Comparison of ENCODE assay signal across 9 mouse cellular contexts in the genomic region with DNA sequence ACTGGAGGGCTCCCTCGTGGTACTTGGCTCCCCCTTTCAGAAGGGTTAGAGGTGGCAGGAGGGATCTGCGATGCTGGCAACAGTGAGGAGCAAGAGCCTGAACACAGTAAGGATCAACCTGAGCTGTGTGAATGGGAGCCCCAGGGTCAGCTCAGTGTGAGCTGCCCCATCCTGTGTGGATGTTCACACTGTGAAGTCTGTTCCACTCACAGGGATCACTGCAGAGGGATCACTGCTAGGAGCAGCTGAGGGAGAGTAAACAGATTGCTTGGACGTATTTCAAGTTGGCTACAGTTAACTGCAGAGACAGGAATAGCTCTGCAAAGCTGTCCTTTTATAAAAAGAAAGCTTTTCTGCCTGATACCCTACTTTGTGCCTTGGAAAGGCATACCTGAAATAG. TPM values are rescaled to one million over a fixed set of nuclear protein-coding genes. Genes with fewer than 3 reads are reported as not detected.
DNase-seq lines count a peak whose midpoint lies in the region; ATAC-seq and TF ChIP-seq lines count a peak whose summit lies in the region.
"Had no signal": no experiment of that assay in that cellular context is flagged by ENCODE, and none has a peak within 500 bp of the region (broad histone marks: within the 10 kb centered on the region; RNA-seq: fewer than 3 reads in every experiment).

No protein-coding gene starts in this region.

- H3K36me3 ChIP-seq in heart, adult 2 months (ENCODE audit: control insufficient read depth, insufficient read depth, low read length) = peaks cover 5% of the 10 kb centered on the region
- H3K36me3 ChIP-seq in heart, embryonic 11.5 days (ENCODE audit: control insufficient read depth, insufficient read depth, low read length) = peaks cover 6% of the 10 kb centered on the region; the same call in 1 of the 2 replicates
- H3K36me3 ChIP-seq in hindbrain, embryonic 12.5 days = peaks cover 41% of the 10 kb centered on the region
- peaks cover 38% of the 10 kb centered on the region for H3K36me3 ChIP-seq in hindbrain, postnatal 0 days (ENCODE audit: insufficient read depth, low read length)

- TF ChIP-seq CTCF in heart, adult 2 months (IDR thresholded peaks at IDR 0.05) = no peak
- no peak for TF ChIP-seq CTCF in hindbrain, postnatal 0 days (IDR thresholded peaks at IDR 0.05; ENCODE audit: low read depth)

- no peak overlapping the region for H3K9ac ChIP-seq in heart, adult 2 months (ENCODE audit: low read depth, low read length)
- H3K9ac ChIP-seq in heart, embryonic 11.5 days (ENCODE audit: low read depth, low read length) = no peak overlapping the region
- H3K9ac ChIP-seq in hindbrain, embryonic 12.5 days = no peak overlapping the region
- H3K9ac ChIP-seq in hindbrain, postnatal 0 days (replicated peaks; ENCODE audit: low read length) = no peak overlapping the region
- H3K9ac ChIP-seq: liver, postnatal 0 days had no signal

- H3K4me3 ChIP-seq in heart, adult 2 months = no peak overlapping the region
- no peak overlapping the region for H3K4me3 ChIP-seq in heart, embryonic 11.5 days (ENCODE audit: low read depth, low read length)
- H3K4me3 ChIP-seq in hindbrain, embryonic 12.5 days = no peak overlapping the region
- no peak overlapping the region for H3K4me3 ChIP-seq in hindbrain, postnatal 0 days (ENCODE audit: low read length)

- peaks cover 3% of the 10 kb centered on the region for H3K4me1 ChIP-seq in heart, adult 2 months (ENCODE audit: control insufficient read depth, insufficient read depth, low read length)
- H3K4me1 ChIP-seq in heart, embryonic 11.5 days (ENCODE audit: control insufficient read depth, insufficient read depth, low read length) = no peaks in the 10 kb centered on the region
- H3K4me1 ChIP-seq in hindbrain, embryonic 12.5 days = no peaks in the 10 kb centered on the region
- no peaks in the 10 kb centered on the region for H3K4me1 ChIP-seq in hindbrain, postnatal 0 days (ENCODE audit: insufficient read depth, low read length)

- WGBS in heart, adult 2 months = 27% methylated on average over 3 of the region's 3 CpGs
- 63% methylated on average over 3 of the region's 3 CpGs for WGBS in heart, embryonic 11.5 days (ENCODE audit: insufficient replicate concordance)
- 68% methylated on average over 3 of the region's 3 CpGs for WGBS in hindbrain, embryonic 12.5 days
- WGBS in hindbrain, postnatal 0 days = 42% methylated on average over 3 of the region's 3 CpGs

- H3K79me2 ChIP-seq in heart, adult 2 months (replicated peaks; ENCODE audit: control insufficient read depth, insufficient read depth, low read length) = no peaks in the 10 kb centered on the region

- no peak for ATAC-seq in heart, embryonic 11.5 days (replicated peaks; ENCODE audit: insufficient number of reproducible peaks, low FRiP score, low TSS enrichment)
- ATAC-seq in hindbrain, embryonic 12.5 days (ENCODE audit: low FRiP score) = no peak
- no peak for ATAC-seq in hindbrain, postnatal 0 days
- ATAC-seq: liver, postnatal 0 days had no signal

- no peak for TF ChIP-seq EP300 in heart, adult 2 months (IDR thresholded peaks at IDR 0.05; ENCODE audit: insufficient read depth, low read depth, low read length)

- H3K4me2 ChIP-seq in heart, embryonic 11.5 days = no peak overlapping the region
- H3K4me2 ChIP-seq in hindbrain, embryonic 12.5 days (replicated peaks) = no peak overlapping the region
- no peak overlapping the region for H3K4me2 ChIP-seq in hindbrain, postnatal 0 days (ENCODE audit: low read depth, low read length)

- no peaks in the 10 kb centered on the region for H3K27me3 ChIP-seq in heart, adult 2 months (ENCODE audit: control insufficient read depth, insufficient read depth, low read length)
- no peaks in the 10 kb centered on the region for H3K27me3 ChIP-seq in heart, embryonic 11.5 days (ENCODE audit: control insufficient read depth, insufficient read depth, low read length)
- H3K27me3 ChIP-seq in hindbrain, embryonic 12.5 days = no peaks in the 10 kb centered on the region
- no peaks in the 10 kb centered on the region for H3K27me3 ChIP-seq in hindbrain, postnatal 0 days (ENCODE audit: insufficient read depth, low read length)

- H3K9me3 ChIP-seq in heart, embryonic 11.5 days (replicated peaks; ENCODE audit: control insufficient read depth, low read length) = no peaks in the 10 kb centered on the region
- H3K9me3 ChIP-seq in hindbrain, embryonic 12.5 days (replicated peaks) = no peaks in the 10 kb centered on the region
- H3K9me3 ChIP-seq in hindbrain, postnatal 0 days (ENCODE audit: low read length) = no peaks in the 10 kb centered on the region

- H3K27ac ChIP-seq in heart, adult 2 months = peak overlapping the region; percentile 48
- no peak overlapping the region for H3K27ac ChIP-seq in heart, embryonic 11.5 days (ENCODE audit: low read depth, low read length)
- H3K27ac ChIP-seq in hindbrain, embryonic 12.5 days = no peak overlapping the region
- H3K27ac ChIP-seq in hindbrain, postnatal 0 days = no peak overlapping the region

- intact Hi-C loops in heart, adult 2 months (cut with DNase I) = loop anchor here (2.0 kb wide), 1 partner anchor 37 kb away; a partner anchor contains a TSS

- no peak for TF ChIP-seq POLR2A in heart, adult 2 months (IDR thresholded peaks at IDR 0.05; ENCODE audit: insufficient read depth, low read depth, low read length)

- peak; percentile 37 for DNase-seq in heart, adult 2 months
- peak; percentile 70 for DNase-seq in cerebellum, adult 11 months
- peak; percentile 58 to 81 for DNase-seq in cerebellum, postnatal 14 days
- DNase-seq in layer of hippocampus, adult 9-11 months = peak; percentile 65
- no peak for DNase-seq in Muller cell, postnatal 12 days (ENCODE audit: inconsistent ontology term)
- DNase-seq in hindbrain, postnatal 0 days (ENCODE audit: low spot score) = no peak
- DNase-seq: liver, postnatal 0 days had no signal

RNA-seq across cellular contexts. Expression of a gene that starts 37.4 kb away (rescaled TPM):
- total RNA-seq in heart, adult 2 months (2021) = 10 to 100 TPM; 34.8 to 39.7 TPM
- polyA plus RNA-seq in heart, adult 2 months (2012; rRNA removed) = 16.8 and 34.5 TPM in 2 replicates
- 19.9 and 20.8 TPM in 2 replicates for polyA plus RNA-seq in heart, embryonic 11.5 days (2014; fragmentation: Nextera tagmentation; extraction: Ambion mirVana)
- 15.4 and 15.6 TPM in 2 replicates for polyA plus RNA-seq in hindbrain, embryonic 12.5 days (2016; fragmentation: Nextera tagmentation; extraction: Ambion mirVana)
- total RNA-seq in hindbrain, postnatal 0 days (2014; rRNA removed) = 34.7 and 41.3 TPM in 2 replicates
- polyA plus RNA-seq in hindbrain, postnatal 0 days (2015; fragmentation: Nextera tagmentation; extraction: Ambion mirVana) = 3.9 and 5.7 TPM in 2 replicates

RNA-seq across cellular contexts. Expression of a gene that starts 46.1 kb away (rescaled TPM):
- 10 to 100 TPM; 24.1 to 26.0 TPM for total RNA-seq in heart, adult 2 months (2021)
- polyA plus RNA-seq in heart, adult 2 months (2012; rRNA removed) = 11.1 and 19.6 TPM in 2 replicates
- polyA plus RNA-seq in heart, embryonic 11.5 days (2014; fragmentation: Nextera tagmentation; extraction: Ambion mirVana) = 23.6 and 26.5 TPM in 2 replicates
- polyA plus RNA-seq in hindbrain, embryonic 12.5 days (2016; fragmentation: Nextera tagmentation; extraction: Ambion mirVana) = 29.5 and 30.4 TPM in 2 replicates
- total RNA-seq in hindbrain, postnatal 0 days (2014; rRNA removed) = 29.8 and 40.0 TPM in 2 replicates
- polyA plus RNA-seq in hindbrain, postnatal 0 days (2015; fragmentation: Nextera tagmentation; extraction: Ambion mirVana) = 25.4 and 25.7 TPM in 2 replicates

Comparison
In these comparisons a context has a peak if more than half of its experiments do, and no peak if none do; other contexts are left out.
1. DNase-seq: peak in heart, adult 2 months (2 of 2), cerebellum, adult 11 months (single experiment), cerebellum, postnatal 14 days (2 of 2) and layer of hippocampus, adult 9-11 months (single experiment); none in Muller cell, postnatal 12 days (single experiment) and hindbrain, postnatal 0 days (single experiment).